Mouse (Mus musculus): ENCODE measurements around the gene Tat.

The Tat gene

DNA sequence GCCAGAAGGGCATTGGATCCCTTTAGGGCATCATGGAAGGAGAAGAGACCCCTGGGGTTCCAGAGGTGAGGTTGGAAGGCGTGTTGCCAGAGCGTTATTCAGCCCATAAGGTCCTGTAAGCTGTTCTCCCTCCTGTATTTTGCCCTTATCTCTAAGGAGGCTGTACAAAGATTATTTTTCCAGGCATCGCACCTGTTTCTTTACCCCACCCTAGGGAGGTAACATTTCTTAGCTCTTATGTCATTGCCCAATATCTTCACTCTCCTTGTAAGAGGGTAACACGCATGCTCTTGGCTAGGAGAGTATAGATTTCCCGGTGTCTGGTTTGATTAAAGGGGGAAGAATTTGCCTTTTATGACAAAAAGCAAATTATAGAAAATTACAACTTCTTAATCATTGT lies 49.4 kb downstream of the Tat start, which contains the start of gene Chst4:
Gene Chst4, minus strand, starts transcription at position 82 of the 400 bp plus-strand sequence.
- in situ Hi-C loops (cut with MboI, MseI): no loop called here

DNA sequence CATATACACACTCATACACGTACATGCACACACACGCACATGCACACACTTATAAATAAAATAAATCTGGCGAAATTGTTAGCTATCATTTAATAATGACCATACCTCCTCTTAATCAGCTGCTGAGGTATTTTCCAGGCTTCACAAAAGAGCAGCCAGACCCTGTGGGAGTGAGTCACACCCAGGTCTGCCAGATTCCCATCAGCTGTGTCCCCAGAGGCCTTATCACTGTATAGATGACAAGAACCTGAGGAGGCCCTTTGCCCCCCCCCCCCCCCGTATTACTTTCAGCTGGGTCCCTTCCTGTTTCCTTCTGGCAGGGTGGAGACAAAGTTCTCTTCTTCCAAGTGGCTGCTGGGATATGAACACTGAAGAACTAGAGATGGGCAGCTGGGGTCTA lies 50.3 kb downstream of the Tat start:
- in situ Hi-C loops (cut with MboI, MseI): no loop called here
